Mouse (Mus musculus) lung, postnatal 36 days (tissue): ENCODE data around the gene Rnf115.
"Not testable (repeated sequence)": the region's sequence is repeated elsewhere in the genome, so short reads cannot be mapped to it uniquely, and the experiment has no call there.

Source experiments
- DNase-seq: peaks from one replicate; pipeline ENCODE4 v3.0.0; 2022; ENCODE audit warnings: mixed read lengths

The Rnf115 gene

GRCm38 (mm10) chr3:96708684-96709064, 18.8 kb upstream of the Rnf115 start:
- DNase-seq: no peak

- DNase-seq: no peak
Measured at GRCm38 (mm10) chr3:96714286-96714685, 13.2 kb upstream of the Rnf115 start.

GRCm38 (mm10) chr3:96715854-96716253, 11.6 kb upstream of the Rnf115 start:
- peak; percentile 53 for DNase-seq

GRCm38 (mm10) chr3:96719173-96719572, 8.3 kb upstream of the Rnf115 start:
- DNase-seq: peak; percentile 63

GRCm38 (mm10) chr3:96727828-96728633, 567 bp downstream of the Rnf115 start:
- DNase-seq: peak; percentile 42

- DNase-seq: no peak
Measured at GRCm38 (mm10) chr3:96728634-96729402, 1.4 kb downstream of the Rnf115 start.

GRCm38 (mm10) chr3:96729403-96729784, 1.9 kb downstream of the Rnf115 start:
- no peak for DNase-seq

- DNase-seq: no peak
Measured at GRCm38 (mm10) chr3:96730785-96731184, 3.3 kb downstream of the Rnf115 start.

GRCm38 (mm10) chr3:96733984-96734383, 6.5 kb downstream of the Rnf115 start:
- DNase-seq: no peak

GRCm38 (mm10) chr3:96735200-96735599, 7.7 kb downstream of the Rnf115 start:
- no peak for DNase-seq

- DNase-seq: peak; percentile 34
Measured at GRCm38 (mm10) chr3:96737013-96737740, 9.7 kb downstream of the Rnf115 start.

- no peak for DNase-seq
Measured at GRCm38 (mm10) chr3:96737995-96738394, 10.5 kb downstream of the Rnf115 start.

GRCm38 (mm10) chr3:96740279-96740678, 12.8 kb downstream of the Rnf115 start:
- DNase-seq: not testable (repeated sequence)

- no peak for DNase-seq
Measured at GRCm38 (mm10) chr3:96744348-96744747, 16.9 kb downstream of the Rnf115 start.

- DNase-seq: no peak
Measured at GRCm38 (mm10) chr3:96746829-96747228, 19.4 kb downstream of the Rnf115 start.

GRCm38 (mm10) chr3:96755935-96756334, 28.5 kb downstream of the Rnf115 start:
- DNase-seq: no peak

- no peak for DNase-seq
Measured at GRCm38 (mm10) chr3:96757691-96758090, 30.2 kb downstream of the Rnf115 start.

GRCm38 (mm10) chr3:96759695-96760094, 32.2 kb downstream of the Rnf115 start:
- DNase-seq: peak; percentile 23

GRCm38 (mm10) chr3:96764528-96764927, 37.1 kb downstream of the Rnf115 start:
- DNase-seq: peak; percentile 31

GRCm38 (mm10) chr3:96769971-96770370, 42.5 kb downstream of the Rnf115 start:
- no peak for DNase-seq

GRCm38 (mm10) chr3:96772949-96773348, 45.5 kb downstream of the Rnf115 start:
- no peak for DNase-seq

GRCm38 (mm10) chr3:96777120-96777519, 49.7 kb downstream of the Rnf115 start:
- DNase-seq: no peak

GRCm38 (mm10) chr3:96782236-96782635, 54.8 kb downstream of the Rnf115 start:
- DNase-seq: no peak
